Mouse (Mus musculus) spleen, postnatal 36 days (tissue): ENCODE measurements around the gene Gm826.

ENCODE experiments used
- DNase-seq, 2 experiments: peaks; one replicate each; pipeline ENCODE4 v3.0.0; 2022; ENCODE audit warnings: low spot score in 2 of 2, mixed read lengths in 1 of 2

Gm826 gene

DNA sequence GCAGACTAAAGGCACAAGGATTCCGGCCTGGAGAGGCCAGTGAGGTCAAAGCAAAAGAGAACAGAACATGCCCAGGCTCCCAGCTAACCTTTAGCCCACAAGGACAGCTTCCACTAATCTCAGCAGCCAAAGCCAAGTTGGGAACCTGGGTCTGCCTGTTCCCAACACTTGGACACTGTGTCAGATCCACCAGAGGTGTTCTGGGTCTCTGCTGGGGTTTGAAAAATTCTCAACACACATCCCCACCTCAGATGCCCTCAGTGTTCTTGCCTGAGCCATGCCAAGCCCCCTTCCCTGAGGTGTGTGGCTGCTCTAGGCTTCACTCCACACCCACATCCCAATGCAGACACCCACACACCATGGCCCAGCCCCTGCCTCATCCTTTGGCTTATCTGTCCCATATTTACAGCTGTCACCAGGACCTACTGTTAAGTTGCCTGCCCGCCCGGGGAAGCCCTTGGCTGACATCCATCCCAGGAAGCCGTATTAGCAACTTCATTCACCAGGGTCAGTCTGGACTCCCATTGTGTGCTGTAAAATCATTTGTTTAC lies at the start of gene Gm826:
Gene Gm826 (minus strand): TSS at position 52 of the 551 bp plus-strand sequence.
- DNase-seq, result no peak

DNA sequence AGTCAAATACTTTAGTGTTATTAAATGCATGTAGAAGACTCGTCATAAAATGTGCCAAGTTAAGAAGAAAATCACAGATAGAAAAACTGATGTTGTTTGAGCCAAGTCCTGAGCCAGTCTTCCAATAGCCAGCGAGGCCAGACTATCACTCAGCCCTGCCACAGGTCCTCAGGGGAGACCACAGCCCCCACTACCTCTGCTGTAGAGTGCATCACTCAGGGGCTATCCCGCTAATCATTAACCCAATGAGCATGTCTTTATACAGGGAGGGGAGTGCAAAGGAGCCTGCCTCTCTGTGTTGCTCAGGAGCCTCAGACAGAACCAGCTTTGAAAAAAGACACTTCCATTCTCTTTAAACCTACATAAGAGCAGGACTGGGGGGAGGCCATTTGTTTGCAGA lies 49.5 kb upstream of the Gm826 start:
- DNase-seq, result no peak

DNA sequence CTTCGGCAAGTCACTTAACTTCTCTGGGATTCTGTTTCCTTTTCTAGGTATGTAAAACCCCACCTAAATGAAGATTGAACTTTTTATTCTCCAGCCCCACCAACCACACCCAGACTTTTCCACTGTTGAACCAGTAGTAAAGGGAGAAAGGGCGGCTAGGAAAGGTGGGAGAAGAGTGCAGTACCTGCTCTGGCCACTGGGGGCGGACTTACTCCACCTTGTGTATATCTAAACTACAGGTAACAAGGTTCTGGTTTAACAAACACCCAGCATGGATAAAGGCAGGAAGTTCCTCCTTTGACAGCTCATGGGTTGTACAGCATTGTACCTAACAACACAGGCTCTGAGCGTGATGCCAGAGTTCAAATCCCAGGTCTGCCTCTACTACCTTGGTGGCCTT lies 44.3 kb upstream of the Gm826 start:
- DNase-seq, result no peak

DNA sequence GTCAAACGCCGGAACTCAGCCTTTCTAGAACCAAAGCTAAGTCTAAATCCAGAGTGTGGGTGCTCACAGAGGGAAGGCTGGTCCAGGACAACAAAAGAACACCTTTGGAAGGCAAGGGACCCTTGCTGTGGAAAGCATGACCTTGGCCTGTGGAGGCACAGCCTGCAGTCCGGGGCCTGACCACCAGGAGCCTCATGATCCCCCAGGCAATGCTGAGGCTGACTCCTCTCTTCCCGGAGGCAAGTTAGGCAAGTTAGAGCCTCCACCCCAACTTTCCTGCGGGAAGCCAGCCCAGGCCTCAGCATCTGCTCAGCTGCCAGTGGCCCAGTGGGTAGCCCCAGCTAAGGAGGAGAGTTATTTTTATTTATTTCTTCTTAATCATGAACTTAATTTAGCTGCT lies 42.3 kb upstream of the Gm826 start:
- DNase-seq, result no peak

DNA sequence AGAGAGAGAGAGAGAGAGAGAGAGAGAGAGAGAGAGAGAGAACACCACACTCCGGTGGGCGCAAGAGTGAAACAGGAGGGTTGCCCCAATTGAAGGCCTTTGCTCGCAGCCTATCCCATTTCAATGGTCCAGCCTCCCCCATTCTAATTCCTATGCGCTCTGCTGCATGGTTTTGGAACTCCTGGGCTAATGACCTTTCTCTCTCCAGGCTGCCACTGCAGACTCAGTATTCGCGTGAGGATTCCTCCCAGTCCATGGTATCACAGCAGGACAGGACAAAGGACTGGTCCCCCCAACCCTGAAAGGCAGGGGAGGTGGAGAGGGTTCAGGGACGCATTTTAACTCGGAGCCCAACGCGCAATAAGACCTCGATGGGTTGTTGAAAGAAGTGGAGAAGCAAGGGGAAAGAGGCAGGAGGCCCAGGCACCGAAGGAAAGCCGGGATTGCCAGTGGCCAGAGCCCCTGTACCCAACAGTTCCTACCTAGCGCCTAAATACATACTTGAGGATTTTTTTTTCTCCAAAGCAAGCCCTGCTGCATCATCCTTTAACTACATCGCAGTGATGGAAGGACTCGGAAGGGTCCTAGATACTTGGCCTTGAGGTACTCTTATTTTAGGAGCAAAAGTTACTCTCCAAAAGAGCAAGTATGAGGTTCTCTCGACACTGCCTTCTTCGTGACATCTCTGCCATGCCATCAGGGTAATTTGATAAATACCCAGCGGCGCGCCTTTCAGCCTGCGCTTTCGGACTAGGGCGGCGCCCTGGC lies 35.9 kb upstream of the Gm826 start:
- DNase-seq, result no peak

DNA sequence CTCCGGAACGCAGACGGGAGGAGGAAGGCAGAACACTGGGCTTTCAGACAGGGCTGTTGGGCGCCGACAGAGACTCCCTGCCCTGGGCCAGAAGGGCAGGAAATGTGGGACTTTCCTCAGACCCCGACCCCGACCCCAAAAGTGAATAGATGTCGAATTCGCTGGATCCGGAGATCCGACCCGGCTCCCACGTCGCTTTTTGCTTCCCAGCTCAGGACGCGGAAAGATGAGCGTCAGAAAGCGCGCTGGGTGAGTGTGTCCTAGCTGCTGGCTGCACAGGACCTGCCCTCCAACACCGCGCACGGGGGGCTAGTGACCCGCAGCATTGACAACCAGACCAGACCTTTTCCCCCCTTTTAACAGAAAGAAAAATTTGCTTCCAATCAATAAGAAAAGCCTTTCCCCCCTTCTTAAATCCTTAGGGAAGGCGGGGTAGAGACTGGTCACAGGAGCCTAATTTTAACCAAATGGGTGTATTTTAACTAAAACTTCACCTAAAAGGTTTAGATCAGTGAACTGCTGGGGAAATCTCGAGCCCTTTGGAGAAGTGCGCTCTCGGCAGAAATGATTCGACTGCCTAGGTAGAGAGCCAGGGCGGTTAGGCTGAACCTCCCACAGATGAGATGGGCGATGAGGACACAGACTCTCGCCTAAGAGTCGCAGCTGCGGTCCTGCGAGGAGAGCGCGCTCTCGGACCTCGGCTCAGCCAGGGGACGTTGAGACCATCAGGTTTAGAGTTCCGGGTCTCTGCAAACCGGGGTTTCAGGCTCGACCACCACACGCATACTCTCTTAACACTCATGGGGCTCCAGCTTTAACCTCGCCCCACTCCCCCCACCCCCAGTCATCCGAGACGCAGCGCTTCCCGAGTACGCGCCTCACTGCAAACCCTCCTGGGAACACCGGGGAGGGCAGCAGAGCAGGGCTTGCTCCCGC lies 34.7 kb upstream of the Gm826 start:
- DNase-seq, result no peak

DNA sequence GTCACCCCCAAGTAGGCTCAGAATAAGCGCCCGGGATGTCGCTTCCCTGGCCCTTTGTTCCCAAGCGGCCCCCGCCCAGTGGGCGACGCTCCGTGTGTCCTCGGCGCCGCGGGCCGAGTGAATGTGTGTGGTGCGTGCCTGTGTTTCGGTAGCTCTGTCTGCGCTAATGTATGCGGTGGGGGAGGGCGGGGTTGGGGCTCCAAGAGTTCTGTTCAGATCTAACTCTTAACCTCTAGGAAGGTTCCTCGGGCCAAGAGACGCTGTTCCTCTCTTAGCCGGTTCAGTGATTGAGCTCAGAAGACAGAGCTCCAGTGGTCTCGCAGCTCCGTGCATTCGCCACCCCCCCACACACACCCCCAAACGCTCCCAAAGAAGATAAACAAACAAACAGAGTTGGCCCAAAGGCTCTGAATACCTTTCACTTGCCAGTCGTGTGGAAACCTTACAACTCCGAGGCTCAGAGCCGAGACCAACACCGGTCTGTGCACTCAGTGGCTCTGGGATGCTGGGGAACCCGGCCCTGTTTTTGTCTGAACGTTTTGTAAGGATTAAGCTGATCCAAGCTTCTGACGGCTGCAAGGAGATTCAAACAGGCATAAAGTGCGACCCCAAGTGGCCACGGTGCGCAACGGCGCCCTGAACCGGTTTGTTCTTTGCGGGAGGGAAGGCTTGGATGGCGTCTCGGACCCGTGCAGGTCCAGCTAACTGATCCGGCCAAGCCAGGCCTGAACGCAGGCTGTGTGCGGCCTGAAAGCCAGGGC lies 33.7 kb upstream of the Gm826 start:
- peak; percentile 35 to 46 for DNase-seq

DNA sequence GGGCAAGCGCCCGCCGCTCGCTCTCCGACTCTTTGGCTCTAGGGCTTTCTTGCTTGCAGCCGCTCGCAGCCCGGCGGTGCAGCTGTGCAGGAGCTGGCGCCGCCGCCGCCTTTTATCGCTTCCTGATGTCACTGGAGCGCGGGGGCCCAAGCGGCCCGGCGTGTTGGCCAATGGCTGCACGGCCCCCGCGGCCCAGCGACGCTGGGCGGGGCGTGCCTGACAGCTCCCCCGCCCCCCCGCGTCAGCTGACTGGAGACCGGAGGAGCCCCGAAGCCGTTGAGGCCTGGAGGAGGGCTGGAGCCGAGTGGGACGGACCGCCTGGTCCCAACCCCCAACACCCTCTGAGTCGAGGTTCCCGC lies 33.0 kb upstream of the Gm826 start, which contains the start of gene Mafb:
Gene Mafb (minus strand): TSS at position 86 of the 359 bp plus-strand sequence.
- peak; percentile 65 to 69 for DNase-seq

DNA sequence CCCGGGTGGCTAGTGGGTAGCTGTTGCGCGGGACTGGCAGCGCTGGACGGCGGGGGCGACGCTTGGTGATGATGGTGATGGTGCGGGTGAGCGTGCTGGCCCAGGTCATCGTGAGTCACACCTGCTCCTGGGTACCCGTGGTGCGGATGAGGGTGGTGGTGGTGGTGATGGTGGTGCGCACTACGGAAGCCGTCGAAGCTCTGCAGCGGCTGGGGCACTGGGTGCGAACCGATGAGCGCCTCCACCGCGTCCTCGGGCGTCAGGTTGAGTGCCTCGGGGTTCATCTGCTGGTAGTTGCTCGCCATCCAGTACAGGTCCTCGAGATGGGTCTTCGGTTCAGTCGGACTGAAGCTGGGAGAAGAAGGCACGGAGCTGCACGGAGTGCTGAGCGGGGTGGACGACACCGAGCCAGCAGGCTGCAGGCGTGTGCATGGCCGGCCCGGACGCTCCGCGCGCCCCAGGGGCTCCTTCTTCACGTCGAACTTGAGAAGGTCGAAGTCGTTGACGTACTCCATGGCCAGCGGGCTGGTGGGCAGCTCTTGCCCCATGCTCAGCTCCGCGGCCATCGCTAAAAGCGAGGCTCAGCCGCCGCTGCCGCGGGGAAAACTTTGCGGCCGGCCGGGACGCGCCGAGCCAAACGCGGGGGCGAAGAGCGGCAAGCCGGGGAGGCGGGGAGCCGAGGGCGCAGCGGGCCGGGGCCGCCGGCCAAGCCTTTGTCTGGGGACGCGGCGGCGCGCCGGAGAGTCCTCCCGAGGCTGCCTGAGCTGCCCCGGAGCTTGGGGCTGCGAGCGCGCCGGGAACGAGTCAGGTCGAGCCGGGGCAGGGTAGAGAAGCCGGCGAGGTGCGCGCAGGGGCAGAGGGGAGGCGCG lies 32.4 kb upstream of the Gm826 start:
- DNase-seq, result no peak

DNA sequence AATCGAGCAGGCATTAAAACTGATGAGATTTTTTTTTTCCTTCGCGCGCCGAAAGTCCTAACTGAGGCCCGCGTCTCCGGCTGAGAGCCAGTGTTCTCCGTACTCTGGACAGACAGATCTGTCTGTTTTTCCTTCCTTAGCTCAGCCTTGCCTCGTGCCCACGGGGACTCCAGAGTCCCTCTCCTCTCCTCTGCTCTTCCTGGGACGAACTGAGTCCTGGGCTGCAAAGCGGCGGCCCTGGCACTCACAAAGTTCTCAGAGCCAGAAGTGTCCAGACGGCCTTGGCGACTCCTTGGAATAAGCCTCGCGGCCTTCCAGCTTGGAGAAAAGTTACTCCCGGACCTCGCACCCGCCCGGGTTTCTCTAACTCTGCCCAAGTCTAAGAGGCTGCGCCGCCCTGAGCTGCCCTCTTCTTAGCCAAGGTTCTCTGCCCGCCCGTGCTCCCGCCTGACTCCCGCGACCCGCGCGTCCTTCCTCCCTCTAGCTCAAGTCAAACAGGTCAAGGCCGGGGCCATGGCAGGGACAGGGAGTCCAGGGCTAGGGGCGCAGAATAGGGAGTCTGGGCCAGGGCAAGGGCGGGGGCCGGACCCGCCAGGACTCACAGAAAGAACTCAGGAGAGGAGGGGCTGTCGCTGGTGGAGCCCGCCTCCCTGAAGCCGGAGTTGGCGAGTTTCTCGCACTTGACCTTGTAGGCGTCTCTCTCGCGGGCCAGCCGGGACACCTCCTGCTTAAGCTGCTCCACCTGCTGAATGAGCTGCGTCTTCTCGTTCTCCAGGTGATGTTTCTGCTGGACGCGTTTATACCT lies 31.3 kb upstream of the Gm826 start:
- DNase-seq, result no peak

DNA sequence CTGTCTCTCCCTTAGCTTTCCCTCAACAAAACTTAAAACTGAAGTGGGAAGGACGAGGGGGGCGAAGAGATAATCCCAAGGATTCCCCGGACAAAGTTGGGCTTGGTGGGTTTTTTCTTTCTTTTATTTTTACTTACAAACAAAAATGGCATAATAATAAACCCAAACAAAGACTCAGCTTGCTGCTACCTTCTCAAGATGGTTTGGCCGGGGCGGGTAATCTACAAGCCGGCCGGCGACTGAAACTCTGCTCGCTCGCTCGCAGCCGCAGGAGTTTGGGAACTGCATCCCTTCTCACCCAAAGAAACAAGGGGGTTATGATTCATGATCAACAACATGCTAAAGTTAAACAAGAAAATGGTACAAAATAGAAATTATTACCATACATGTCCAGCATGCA lies 30.7 kb upstream of the Gm826 start:
- DNase-seq, result no peak

DNA sequence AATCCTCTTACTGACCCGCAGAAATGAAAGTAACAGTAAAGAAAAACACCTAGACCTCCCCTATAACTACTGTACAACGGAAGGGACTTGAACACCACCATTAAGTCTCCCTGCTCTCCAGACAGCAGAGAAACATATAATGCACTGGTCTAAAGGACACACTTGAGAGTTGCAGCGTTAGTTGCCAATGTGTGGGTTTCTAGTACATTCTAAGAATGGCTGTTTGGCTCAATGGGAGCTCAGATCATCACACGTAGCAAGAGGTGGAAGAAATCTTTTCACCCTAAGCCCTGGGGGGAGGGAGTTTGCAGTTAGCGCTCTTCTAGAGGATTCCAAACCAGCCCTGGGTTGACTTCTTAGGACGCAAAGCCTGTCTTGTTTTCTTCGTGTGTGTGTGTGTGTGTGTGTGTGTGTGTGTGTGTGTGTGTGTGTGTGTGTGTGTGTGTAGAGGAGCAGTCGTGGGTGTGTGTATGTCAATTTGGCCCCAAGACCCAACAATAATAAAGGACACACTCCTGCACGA lies 30.2 kb upstream of the Gm826 start:
- no peak for DNase-seq

DNA sequence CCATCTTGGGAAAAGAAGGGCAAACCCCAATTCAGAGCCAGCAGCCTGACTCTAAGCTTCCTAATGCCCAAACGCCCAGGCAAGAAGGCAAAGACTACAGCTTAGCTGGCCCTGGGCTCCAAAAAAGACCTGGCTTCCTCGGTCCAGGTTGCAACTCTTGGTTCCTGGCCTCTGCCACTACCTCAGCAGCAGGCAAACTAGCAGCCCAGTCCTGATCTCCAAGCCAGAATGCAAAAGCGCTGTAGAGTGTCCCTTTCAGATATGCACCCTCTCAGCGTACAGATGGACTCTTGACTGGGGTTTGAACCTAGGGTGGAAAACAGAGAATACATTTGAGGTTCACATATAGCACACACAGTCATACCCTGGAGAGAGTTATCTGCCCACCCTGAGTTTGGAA lies 29.2 kb upstream of the Gm826 start:
- no peak for DNase-seq

DNA sequence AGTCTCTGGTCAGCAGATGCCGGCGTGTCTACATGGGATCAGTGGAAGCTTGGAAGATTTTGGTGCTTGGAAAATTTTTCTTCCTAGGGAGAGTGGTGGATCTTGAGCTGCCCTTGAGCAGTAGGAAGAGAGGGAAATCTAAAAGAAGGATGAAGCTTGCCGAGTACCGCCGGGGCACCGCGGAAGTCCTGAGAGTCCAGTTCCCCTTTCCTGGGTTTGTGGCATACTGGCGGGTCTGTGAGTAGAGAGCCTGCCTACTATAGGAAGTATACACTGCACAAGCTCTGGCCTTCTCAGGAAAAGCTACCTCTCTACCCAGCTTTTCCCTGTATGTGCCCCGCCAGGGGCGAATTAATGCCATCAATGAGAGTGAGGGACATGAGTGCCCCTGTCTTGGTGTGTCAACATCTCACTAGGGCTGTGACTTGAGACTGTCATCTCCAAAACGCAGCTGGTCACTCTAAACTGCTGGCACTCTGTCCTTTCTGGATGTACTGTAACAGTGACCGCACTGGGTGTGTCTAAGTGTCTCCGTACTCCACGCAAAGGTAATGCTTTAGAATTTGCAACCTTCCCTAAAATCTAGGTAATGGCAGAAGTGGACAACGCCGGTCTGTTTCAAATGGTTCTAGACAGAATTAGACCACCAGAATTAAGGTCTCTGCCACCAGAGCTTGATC lies 27.6 kb upstream of the Gm826 start:
- peak in 1 of 2 experiments; percentile 18 for DNase-seq

DNA sequence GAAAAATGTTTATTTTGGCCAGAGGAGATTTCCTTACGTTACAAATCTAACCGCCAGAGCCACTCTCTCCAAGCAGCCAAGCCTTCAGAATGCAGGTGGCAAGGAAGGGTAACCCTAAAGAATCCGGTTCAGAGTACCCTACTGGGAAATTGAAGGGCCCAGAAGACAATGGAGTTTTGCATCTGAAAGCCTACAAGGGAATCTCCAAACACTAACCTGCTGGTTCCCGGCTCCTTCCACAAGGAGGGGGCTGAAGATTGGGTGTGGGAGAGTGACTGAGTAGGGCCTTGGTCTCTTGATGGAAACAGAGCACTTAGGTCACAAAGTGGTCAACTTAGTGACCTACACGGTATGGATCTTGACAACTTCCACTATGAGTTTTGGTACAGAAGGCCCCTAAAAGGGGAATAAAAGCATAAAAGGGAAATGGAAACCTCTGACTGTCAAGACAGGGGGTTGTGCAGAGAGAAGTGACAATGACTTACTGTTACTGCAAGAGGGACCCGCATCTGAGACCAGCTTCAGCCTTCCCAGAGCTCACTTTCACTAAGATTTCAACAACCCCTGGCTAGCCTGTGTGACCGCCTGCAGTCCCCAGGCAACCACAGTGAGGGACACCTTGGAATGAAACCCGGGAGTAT lies 26.4 kb upstream of the Gm826 start:
- no peak for DNase-seq

DNA sequence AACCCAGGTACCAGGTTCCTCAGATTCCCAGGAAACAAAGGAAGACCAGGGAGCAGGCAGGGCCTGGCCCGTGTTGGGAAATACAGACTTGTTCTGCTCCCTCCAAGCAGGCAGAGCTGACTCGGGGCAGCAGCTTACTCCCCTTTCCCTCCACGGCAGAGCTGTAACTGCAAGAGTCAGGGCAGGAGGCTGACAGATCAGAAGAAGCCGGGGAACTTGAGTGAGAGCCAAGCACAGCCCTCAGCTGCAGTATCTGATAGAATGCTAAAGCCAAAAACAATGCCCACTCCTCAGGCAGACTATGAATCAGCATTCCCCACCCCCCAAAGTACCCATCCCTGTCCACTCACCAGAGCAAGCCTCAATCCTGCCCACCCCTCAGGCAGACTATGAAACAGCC lies 24.9 kb upstream of the Gm826 start:
- no peak for DNase-seq

DNA sequence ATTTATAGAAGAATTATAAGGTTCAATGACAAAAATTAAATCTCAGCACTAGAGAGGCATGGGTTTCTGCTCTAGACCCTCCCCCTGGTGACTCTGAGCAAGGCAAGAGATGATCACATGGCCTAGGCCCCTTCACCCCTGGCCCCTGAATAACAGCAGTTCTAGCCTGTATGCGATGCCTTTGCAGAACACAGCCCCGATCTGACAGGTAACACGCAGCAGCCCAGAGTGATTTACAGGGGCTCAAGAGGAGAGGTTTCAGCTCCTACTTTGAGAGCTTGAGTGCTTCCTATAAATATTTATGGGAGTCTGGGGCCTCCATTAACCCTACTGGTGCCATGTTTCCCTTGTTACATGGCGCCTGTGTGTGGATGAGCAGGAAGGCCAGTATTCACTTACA lies 23.5 kb upstream of the Gm826 start:
- DNase-seq, result no peak

DNA sequence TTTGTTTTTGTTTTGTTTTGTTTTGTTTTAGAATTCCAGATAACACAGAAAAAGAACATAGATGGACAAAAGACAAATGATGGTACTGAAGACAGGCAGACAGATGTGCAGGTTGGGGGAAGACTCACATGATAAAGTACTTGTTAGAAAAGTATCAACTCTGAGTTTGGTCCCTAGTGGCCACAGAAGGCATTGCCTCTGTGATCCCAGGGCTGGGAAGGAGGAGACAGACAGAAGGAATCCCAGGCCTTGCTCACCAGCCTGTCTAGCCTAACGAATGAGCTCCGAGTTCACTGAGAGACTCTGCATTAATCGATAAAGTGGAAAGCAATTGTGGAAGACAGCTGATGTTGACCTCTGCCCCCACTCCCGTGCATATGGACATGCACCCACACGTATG lies 22.2 kb upstream of the Gm826 start:
- DNase-seq, result no peak

DNA sequence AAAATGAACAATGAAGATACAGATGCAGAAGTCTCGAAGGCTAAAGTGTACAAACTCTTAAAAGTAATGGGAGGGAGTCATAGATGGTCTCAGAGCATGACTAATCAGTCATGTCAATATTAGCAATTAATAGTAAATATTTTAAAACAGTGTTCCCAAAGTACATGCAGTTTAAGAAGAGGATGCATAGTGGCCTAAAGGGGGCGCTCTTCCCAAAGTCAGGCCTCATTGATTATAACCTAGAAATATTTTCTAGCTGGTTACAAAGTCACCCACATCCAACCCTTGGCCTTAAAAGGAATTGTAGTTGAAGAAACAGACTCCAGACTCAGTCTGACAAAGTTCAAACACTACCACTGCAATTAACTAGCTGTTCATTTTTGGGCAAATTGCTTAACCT lies 20.4 kb upstream of the Gm826 start:
- DNase-seq, result no peak
